Mouse (Mus musculus) kidney, postnatal 25 days (tissue): Measurements from ENCODE around the gene C1ql4.
"Not testable (repeated sequence)": the region's sequence is repeated elsewhere in the genome, so short reads cannot be mapped to it uniquely, and the experiment has no call there.

ENCODE experiments used
- DNase-seq, 2 experiments: peaks; one replicate each; pipeline ENCODE4 v3.0.0; 2021; ENCODE audit warnings: mixed read lengths in 2 of 2

Gene C1ql4

DNA sequence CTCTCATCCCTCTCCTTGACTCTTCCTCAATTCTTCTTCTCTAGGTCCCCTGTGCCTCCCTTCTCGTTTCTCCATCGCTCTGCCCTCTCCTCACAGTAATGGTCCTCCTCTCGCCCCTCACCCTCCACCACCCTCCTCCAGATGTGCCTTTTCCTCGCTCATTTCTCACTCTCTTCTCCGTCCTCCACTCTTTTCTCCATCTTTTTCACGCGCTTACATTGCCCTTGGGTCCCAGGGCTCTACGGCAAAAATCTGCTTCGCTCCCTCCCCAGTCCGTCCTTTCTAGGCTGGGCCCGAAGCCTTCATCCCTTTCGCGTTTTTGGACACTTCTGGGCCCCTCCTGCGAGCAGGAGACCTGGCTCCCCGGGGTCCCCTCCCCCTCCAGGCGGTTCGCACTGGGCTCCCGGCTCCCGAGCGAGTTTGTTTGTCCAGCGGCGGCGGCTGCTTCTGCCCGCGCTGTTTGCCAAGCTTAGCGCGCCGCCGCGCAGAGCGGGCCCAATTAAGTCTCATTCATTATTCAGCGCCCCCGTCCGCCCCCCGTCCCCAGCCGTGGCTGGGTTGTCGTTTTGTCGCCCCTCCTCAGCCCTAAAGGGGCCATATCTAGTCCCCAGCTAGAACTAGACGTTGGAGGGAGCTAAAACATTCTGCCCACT, 10.3 kb upstream of the C1ql4 start:
- peak; percentile 52 to 69 for DNase-seq

DNA sequence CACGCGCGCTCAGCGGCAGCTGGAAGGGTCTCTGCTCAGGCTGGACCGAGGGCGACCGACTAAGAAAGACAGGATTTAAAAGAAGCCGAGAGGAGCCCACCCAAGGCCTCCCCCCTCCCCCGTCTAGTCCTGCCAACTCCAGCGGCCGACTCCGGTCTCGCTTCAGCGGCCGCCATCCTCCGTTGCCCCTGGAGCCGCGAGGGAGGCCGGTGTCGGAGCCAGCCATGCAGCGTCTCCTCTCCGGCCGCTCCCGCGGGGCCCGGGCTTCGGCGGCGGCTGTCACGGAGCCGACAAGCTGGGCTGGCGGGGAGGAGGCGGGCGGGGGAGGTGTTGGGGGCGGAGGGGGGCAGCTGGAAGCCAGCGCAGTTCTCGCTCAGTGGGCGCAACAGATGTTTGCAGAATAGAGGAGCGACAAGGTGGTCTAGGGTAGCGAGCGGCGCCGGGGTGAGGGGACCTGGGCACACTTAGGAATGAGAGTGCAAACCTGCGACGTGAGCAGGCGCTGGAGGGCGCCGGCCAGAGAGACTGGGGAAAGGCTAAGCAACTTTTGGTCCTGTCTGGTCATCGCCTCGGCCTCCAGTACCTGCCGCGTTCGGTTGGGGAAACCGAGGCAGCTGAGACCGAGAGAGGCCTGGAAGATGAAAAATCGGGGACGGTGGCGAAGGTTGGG, 9.3 kb upstream of the C1ql4 start:
- DNase-seq: peak; percentile 70 to 85

DNA sequence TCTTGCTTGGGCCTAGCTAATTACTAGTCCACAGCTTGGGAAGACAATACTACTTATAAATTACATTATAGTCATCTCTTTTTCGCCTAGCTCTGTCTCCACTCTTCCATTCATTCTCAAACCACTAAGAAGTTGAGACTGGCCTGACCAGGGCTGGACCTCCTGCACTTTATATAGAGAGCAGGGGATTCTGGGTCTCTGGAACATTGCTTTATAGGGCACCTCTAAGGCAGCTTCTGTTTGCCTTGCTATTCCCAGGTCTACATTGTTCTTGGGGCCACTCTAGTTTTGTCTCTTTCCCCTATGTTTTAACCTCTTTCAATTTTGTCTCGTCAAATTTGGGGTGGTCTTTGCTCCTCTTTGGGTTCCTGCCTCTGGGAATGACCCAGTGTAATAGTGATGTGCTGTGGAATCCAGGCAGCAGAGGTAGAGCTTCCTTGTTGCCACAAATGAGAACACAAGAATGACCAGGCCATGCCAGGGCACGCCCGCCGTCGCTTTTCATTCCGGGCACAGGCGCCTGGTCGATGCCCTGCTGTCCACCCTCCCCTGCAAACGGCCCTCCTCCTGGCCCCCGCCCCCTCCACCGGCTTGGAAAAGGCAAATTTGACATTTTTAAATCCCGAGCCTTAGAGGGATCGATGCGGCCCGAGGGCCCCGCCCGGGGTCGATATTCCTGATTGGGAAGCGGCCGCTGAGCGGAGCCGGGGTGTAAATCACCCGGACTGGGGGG, 8.6 kb upstream of the C1ql4 start:
- peak; percentile 43 to 64 for DNase-seq

GRCm38 (mm10) chr15:99095356-99095755, 7.7 kb upstream of the C1ql4 start:
- no peak for DNase-seq

DNA sequence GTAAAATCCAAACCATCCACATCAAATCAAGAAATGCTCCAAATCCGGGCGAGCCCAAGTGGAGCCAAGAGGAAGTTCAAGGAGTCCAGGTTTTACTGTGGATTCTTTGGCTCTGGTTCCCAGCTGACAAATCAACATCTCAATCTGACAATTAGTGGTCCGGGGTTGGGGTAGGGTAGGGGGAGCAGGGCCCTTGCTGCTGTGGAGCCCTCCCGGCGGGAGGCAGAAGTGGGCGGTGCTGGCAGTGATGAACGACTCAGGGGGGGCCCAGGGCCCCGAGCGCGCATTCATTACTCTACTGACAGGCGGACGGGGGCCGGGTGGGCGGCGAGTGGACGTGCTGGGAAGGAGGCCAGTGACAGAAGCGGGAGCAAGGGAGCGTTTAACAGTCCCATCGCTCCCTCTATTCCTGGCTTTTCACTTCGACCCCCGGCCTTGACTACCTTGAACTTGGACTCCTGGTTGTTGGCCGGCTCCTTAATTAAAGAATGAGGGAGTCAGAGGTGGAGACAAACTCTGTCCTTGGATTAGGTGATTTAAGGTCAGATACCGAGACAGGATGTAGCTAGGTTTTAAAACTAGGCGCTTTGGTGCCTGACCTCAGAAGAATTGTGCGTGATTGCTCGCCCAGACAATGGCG, 7.1 kb upstream of the C1ql4 start:
- DNase-seq: peak in 1 of 2 experiments; percentile 38

GRCm38 (mm10) chr15:99093291-99094258, 6.0 kb upstream of the C1ql4 start:
- peak; percentile 29 to 62 for DNase-seq

GRCm38 (mm10) chr15:99092870-99093269, 5.3 kb upstream of the C1ql4 start, which contains the start of gene Dnajc22:
Gene Dnajc22, plus strand, starts transcription at chr15:99093170.
- DNase-seq: no peak

- DNase-seq: no peak
Observed at GRCm38 (mm10) chr15:99089069-99089468, 1.5 kb upstream of the C1ql4 start.

DNA sequence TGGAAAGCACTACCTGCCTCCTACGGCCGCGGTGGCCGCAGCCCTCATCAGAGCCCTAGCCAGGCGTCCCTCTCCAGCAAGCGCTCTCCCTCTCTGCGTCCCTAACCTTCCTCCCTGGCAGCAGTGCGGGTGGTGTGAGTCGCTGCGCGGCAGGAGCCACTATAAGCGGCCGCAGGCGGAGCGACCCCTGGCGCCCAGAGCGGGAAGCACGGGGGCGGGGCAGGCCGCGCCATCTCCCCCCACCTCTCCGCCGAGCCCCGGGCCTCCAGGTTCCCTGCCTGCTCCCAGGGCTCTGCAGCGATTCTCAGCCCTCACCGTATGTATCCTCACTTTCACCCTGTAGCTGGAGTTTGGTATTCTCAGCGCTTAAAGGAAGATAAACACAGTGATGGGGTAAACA, 675 bp upstream of the C1ql4 start:
- DNase-seq: peak; percentile 79 to 83

DNA sequence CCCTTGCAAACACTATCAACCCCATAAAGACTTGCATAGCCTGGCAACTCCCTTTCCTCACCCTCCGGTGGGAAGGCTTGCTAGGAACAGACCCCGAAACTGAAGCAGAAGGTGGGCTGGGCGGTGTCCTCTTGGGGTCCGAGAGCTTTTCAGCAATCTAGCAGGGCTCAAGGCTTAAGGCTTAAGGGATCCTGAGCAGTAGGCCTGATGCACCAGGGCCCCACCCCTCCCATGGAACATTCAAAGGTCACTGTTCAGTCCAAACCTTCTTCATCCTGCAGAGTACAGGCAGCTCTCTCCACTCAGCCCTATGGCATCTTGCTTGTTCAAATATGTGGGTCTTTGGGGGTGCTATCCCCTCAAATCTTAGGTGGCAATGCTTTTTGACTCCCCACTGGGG, 1.6 kb downstream of the C1ql4 start:
- DNase-seq: peak; percentile 36 to 50

DNA sequence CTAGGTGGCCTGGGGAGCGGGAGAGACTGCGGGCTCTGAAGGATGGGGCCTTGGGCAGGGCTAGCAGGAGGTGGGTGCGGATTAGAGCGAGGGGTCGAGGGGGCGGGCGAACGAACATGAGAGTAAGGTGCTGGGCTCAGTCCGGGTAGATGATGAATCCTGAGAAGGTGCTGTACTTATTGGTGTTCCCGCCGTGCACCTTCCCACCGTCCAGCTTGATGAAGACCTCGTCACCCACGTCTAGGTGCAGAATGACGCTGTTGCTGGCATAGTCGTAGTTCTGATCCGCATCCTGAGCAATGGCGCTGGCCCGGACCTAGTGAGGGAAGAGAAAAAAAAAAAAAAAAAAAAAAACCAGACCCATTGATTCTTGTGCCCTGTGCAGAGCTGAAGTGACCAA, 3.0 kb downstream of the C1ql4 start:
- no peak for DNase-seq

GRCm38 (mm10) chr15:99083867-99084557, 3.6 kb downstream of the C1ql4 start:
- DNase-seq: peak; percentile 49 to 82

DNA sequence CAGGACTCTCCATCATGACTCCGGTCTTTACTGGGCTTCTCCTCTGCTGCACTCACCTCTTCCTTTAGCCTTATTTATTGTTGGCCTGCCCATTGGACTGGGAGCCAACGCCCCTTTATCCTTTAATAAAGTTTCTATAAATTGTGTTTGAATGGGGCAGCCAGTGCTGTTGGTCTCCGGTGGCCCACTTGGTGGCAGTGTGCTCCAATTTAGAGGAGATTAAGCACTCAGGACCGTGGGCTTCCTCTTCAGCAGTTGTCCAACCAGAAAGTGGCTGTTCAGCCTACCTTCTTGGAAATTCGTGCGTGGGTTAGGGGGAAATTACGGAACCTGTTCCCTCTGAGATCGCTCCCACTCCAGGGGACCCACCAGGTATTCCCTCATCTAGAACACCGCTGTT, 4.4 kb downstream of the C1ql4 start:
- DNase-seq: peak; percentile 73 to 75

DNA sequence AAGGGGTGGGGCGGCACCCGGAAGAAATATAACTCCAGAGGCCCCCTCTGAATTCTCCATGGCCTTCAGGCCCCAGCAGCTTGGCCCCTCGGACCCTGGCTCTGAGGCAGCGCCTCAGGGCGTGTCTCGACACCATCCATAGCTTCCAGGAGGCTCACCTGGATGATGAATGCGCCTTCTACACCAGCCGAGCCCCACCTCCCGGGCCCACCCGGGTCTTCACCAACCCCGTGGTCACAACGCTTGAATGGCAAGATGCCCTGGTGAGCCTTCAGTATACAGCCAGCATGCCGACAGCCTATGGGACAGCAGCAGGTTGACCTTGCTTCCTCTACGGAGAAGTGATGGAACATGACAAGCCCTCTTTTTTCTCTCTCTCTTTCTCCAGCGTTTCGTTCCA, 4.8 kb downstream of the C1ql4 start:
- no peak for DNase-seq

DNA sequence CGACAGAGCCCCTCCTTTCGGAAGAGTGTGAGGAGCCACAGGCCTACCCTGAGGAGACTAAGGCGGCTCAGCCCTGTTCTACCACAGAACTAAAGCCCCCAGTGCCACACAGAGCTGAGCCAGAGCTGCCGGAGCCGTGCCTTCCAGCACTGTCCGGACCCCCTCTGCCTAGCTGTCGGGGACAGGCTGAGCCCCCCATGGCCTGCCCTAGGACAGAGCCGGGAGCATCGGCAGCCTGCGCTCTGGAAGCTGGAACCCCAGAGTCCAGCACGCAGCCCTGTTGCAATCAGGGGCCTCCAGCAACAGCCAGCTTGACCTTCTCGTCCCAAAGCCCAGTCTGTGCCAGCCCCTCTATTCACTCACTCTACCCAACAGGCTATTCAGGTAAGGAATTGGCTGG, 5.3 kb downstream of the C1ql4 start:
- DNase-seq: no peak

GRCm38 (mm10) chr15:99079804-99080203, 7.8 kb downstream of the C1ql4 start:
- no peak for DNase-seq

GRCm38 (mm10) chr15:99078181-99078910, 9.3 kb downstream of the C1ql4 start:
- DNase-seq: no peak

DNA sequence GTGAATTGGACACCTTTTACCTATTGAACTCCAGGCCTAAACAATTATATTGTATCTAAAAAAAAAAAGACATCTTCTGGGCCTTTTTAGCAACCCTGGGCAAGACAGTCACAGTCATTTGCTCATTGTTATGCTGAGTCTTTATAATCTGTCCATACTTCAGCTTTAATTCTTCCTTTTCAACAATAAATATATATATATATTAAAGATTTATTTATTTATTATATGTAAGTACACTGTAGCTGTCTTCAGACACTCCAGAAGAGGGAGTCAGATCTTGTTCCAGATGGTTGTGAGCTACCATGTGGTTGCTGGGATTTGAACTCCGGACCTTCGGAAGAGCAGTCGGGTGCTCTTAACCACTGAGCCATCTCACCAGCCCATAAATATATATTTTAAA, 11.6 kb downstream of the C1ql4 start:
- not testable (repeated sequence) for DNase-seq

GRCm38 (mm10) chr15:99074600-99075333, 12.8 kb downstream of the C1ql4 start:
- peak; percentile 99 for DNase-seq

- DNase-seq: no peak
Observed at GRCm38 (mm10) chr15:99074019-99074599, 13.5 kb downstream of the C1ql4 start, which contains the start of gene Troap. Gene Troap, plus strand, starts transcription at chr15:99074575.
